Mouse (Mus musculus) regulatory T cell (primary cell): ENCODE data around the gene Tmed10.

Experiments used
- in situ Hi-C: fragments of 300-600 bp; cut with MboI, MseI; formaldehyde crosslinking; loops from one replicate; pipeline ENCODE4 v1.15.1; 2025; ENCODE audit warnings: high pct_unique_total_duplicates

Tmed10 gene

DNA sequence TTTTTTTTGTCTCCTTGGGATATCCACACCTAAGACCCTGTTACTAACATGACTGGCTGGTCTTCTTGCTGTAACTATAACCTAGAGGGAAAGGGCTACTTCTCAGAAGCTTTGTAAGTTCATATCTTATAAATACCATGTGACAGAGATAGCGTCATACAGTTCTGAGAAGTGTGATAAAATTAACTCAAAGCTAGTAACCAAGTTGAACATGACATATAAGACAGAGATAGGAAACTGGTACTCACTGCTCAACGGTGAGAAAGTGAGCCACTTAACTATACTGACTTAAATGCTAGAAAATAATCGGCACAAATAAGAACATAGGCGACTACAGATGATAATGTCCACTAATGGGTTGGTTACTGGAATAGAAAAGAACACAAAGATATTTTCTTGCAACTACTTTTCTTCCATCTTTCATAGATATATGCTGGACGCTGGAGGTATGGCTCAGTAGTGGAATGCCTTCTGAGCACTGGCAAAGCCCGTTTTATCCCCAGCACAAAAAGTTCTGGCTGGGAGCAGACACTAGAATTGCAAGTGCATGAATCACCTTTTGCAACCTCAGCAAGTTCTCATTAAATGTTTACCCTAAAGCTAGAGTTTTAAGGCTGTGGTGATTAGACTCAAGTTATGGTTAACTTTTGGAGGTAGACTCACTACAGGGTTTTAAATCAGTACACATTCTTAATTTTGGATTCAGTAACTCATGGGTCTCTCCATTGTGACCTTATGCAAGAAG lies 36.9 kb downstream of the Tmed10 start:
- in situ Hi-C loops: no loop called here

DNA sequence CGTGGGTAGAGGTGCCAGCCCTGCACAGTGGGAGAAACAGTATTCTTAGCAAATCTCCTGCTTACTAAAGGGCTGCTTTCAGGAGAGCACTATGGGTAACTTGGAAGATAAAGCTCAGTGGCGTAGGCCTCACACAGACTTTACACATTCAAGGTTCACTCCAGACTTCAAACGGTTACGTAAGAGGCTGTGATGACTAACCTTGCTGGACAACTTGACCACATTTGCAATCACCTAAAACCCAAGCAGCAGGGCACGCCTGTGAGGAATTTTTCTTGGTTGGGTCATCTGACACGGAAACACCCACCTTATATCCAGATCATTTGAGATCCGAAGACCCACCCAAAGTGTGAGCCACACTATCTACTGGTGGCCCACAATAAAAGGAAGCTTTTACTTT lies 44.5 kb downstream of the Tmed10 start:
- in situ Hi-C loops: no loop called here

- in situ Hi-C loops: no loop called here
These were observed 66.0 kb downstream of the Tmed10 start for GRCm38 (mm10) chr12:85308651-85309050.

- in situ Hi-C loops: no loop called here
These were observed 69.3 kb downstream of the Tmed10 start for GRCm38 (mm10) chr12:85305247-85305892.

- in situ Hi-C loops: no loop called here
These were observed 69.9 kb downstream of the Tmed10 start for GRCm38 (mm10) chr12:85304725-85305124.

- in situ Hi-C loops: no loop called here
These were observed 71.4 kb downstream of the Tmed10 start for GRCm38 (mm10) chr12:85303256-85303655.

GRCm38 (mm10) chr12:85298835-85299180 lies 75.8 kb downstream of the Tmed10 start:
- in situ Hi-C loops: loop anchor here (25.0 kb wide), 1 partner anchor 137 kb away; the partner anchor contains the start of gene Rps6kl1

DNA sequence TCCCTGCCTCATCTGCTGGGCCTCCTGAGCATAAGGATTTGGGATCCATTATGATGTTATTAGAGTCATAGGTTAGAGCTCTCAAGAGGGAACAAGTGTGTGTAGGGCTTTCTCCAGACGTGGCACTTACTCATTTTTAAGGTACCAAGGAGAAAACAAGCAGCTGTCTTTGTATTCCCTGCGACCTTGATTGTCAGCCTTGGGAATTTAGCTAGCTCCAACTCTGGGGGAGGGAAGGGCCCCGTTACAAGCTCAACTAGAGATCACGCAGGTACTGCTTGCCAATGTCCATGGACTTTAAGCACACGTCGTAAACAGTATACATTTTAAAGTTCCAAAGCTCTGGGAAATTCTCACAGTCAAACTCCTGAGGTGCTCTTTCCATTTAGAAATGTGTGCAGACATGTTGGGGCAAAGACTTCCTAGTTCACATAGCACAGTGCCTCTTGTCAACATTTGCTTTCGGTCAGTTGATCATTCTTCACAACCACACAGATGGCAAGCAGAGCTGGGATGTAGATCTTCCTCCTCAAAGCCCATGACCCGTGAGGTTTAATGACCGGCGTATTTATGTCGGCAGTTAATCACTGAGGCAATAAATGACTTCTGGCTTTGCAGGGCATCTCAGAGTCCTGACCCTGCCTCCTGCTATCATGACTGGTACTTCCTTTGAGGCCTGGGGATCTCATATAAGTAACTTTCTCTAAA lies 76.4 kb downstream of the Tmed10 start:
- in situ Hi-C loops: loop anchor here (25.0 kb wide), 1 partner anchor 136 kb away; the partner anchor contains the start of gene Rps6kl1

- in situ Hi-C loops: loop anchor here (25.0 kb wide), 1 partner anchor 135 kb away; the partner anchor contains the start of gene Rps6kl1
These were observed 77.2 kb downstream of the Tmed10 start for GRCm38 (mm10) chr12:85297345-85297997.

DNA sequence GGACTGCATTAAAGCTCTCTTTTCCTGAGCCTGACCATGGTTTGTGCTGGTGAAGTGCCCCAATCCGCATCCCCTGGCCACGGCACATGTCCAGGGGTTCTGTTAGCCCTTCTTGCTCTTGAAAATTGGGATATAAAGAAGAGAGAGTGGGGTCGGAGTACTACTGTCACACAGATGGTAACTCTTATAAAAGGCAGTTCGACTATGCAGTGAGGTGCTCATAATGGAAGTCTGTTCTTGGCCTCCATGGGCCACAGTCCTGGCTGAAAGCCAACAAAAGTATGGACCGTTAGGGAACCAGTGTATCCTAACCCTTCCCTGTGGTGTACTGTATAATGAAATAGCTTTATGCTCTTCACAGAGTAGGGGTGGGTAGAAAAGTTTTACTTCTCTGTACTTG lies 77.7 kb downstream of the Tmed10 start:
- in situ Hi-C loops: loop anchor here (25.0 kb wide), 1 partner anchor 135 kb away; the partner anchor contains the start of gene Rps6kl1

GRCm38 (mm10) chr12:85295506-85295905 lies 79.1 kb downstream of the Tmed10 start:
- in situ Hi-C loops: loop anchor here (25.0 kb wide), 1 partner anchor 133 kb away; the partner anchor contains the start of gene Rps6kl1

- in situ Hi-C loops: loop anchor here (25.0 kb wide), 1 partner anchor 131 kb away; the partner anchor contains the start of gene Rps6kl1
These were observed 81.7 kb downstream of the Tmed10 start for GRCm38 (mm10) chr12:85292906-85293305.

DNA sequence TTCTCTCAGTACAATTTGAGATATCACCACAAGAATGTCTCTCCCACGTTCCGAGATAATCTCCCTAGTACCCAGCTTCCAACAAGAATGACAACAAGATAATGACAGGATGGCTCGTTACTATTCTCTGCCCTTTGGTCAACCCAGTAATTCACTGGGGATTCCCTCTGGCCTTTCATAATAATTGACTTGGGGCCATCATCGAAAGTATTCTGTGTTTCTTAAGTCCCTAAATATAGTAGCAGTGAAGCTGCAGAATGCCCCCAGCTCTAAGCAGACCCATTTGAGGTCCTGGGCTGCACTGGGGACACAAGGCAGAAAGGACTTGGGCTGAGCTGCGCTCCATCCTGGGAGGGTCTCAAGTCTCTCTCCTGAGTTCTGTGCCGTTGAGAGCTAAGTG lies 82.4 kb downstream of the Tmed10 start:
- in situ Hi-C loops: loop anchor here (25.0 kb wide), 1 partner anchor 130 kb away; the partner anchor contains the start of gene Rps6kl1

GRCm38 (mm10) chr12:85291541-85291940 lies 83.1 kb downstream of the Tmed10 start:
- in situ Hi-C loops: loop anchor here (25.0 kb wide), 1 partner anchor 129 kb away; the partner anchor contains the start of gene Rps6kl1

DNA sequence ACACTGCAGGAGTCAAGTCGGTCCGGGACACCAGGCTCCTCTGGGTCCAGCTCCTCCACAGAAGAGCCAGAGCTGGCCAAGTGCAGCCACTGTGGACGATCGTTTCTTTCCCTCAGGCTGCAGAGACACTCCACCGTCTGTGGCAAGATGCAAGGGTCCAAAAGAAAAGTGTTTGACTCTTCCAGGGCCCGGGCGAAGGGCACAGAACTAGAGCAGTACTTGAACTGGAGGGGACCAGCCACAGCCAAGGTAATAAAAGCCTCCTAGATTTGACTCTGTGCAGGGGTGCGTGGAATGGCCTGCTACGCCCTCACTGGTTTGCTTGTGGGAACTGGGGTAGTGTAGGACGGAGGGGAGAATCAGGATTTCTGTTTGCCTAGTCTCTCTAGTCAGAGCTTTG lies 84.0 kb downstream of the Tmed10 start:
- in situ Hi-C loops: loop anchor here (25.0 kb wide), 1 partner anchor 128 kb away; the partner anchor contains the start of gene Rps6kl1
